Mouse (Mus musculus) lung, embryonic 15.5 days (tissue): ENCODE measurements around the gene Agrp. TPM values are rescaled to one million over a fixed set of nuclear protein-coding genes. Genes with fewer than 3 reads are reported as not detected.
A peak's percentile ranks its signal among the peaks of the same experiment; 100 is the strongest.

Source experiments
- ATAC-seq: fragments of 200-750 bp; cut with Nextera tagmentation; 2 replicates; pipeline ENCODE4 v1.8.0; 2017; ENCODE audit warnings: moderate number of reproducible peaks, borderline replicate concordance; ENCODE audit not compliant: low FRiP score, low TSS enrichment; ENCODE audit errors: extremely low read depth
- H3K27ac ChIP-seq: fragments of 300-500 bp; sonication (generic); 2 replicates; pipeline ENCODE4 v1.5.1; 2015; ENCODE audit warnings: moderate library complexity, mild to moderate bottlenecking, inconsistent platforms
- H3K27me3 ChIP-seq: fragments of 300-500 bp; sonication (generic); 2 replicates; pipeline ENCODE4 v1.6.1; 2015; ENCODE audit warnings: inconsistent platforms
- H3K36me3 ChIP-seq: fragments of 300-500 bp; sonication (generic); 2 replicates; pipeline ENCODE4 v1.6.1; 2015; ENCODE audit warnings: inconsistent platforms
- H3K4me1 ChIP-seq: fragments of 300-500 bp; sonication (generic); 2 replicates; pipeline ENCODE4 v1.6.1; 2015; ENCODE audit warnings: inconsistent platforms
- H3K4me2 ChIP-seq: fragments of 300-500 bp; sonication (generic); 2 replicates; pipeline ENCODE4 v1.6.1; 2015; ENCODE audit warnings: inconsistent platforms, mild to moderate bottlenecking, moderate library complexity
- H3K4me3 ChIP-seq: fragments of 300-500 bp; sonication (generic); 2 replicates; pipeline ENCODE4 v1.5.1; 2015; ENCODE audit warnings: mild to moderate bottlenecking, inconsistent platforms
- H3K9ac ChIP-seq: fragments of 300-500 bp; sonication (generic); 2 replicates; pipeline ENCODE4 v1.6.1; 2015; ENCODE audit warnings: inconsistent platforms
- H3K9me3 ChIP-seq: fragments of 300-500 bp; sonication (generic); 2 replicates; pipeline ENCODE4 v1.6.1; 2016; ENCODE audit warnings: inconsistent platforms
- WGBS: fragments of 180-500 bp; shearing (Covaris S2); methylation state at CpG from one replicate; pipeline ENCODE4 v1.1.7; 2015; 5-methylcytosine and 5-hydroxymethylcytosine counted together
- polyA plus RNA-seq: library from polyadenylated mRNA; unstranded; fragments of >200 nt; fragmentation: Nextera tagmentation; extraction: Ambion mirVana; gene quantifications from 2 replicates; pipeline ENCODE4 v1.2.1, GENCODE M21; 2015

The Agrp gene
- polyA plus RNA-seq, 1 experiment from 2014 or later: 0.79 TPM

DNA sequence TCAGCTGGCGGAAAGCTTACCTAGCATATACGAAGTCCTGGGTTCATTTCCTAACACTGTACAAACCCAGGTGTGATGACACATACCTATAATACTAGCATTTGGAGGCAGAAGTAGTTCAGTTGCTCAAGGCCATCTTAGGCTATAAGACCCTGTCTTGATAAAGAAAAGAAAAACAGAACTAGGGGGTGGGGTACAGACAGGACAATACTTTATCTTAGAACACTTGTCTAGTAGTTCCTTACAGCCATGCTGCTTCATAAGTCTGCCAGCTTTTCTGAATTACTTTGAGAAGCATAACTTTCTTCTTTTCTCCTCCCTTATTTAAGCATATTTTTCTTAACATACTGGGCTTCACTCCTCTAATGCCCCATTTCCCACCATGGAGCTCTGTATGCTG is 94.4 kb downstream of the Agrp start:
- Histone ChIP-seq H3K9ac (no peak overlapping the region), H3K27ac (no peak overlapping the region), H3K36me3 (peaks cover 15% of the 10 kb centered on the region), H3K27me3 (no peaks in the 10 kb centered on the region), H3K4me3 (no peak overlapping the region), H3K9me3 (no peaks in the 10 kb centered on the region), H3K4me2 (no peak overlapping the region), H3K4me1 (peaks cover 29% of the 10 kb centered on the region)
- ATAC-seq: no peak
- WGBS: 89% methylated on average over 2 of the region's 2 CpGs

DNA sequence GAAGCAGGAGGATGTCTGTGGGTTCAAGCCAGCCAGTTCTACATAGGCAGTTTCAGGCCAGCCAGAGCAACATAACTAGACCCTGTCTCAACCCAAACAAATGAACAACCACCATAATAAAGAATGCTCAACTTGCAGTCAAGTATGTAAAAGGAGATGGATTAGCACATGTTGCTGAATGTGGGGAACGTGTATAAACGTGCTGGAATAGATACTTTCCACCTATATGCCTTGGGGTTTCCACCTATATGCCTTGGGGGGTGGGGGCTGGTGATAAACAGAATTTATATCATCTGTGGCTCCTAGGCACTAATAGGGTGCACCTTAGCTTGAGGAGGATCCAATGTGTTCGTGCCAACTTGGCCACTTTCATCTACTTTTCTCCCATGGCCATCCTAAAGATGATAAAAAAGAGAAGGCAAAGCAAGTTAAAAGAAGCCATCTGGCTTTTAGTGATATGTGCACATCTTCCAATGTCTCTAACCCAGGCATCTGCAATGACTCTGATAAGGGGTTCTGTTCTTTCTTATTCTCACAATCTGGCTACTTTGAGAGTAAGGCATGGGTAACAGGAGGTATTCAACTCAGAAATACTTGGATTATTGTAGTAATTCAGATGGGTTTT is 95.0 kb downstream of the Agrp start:
- H3K27ac ChIP-seq: no peak overlapping the region
- H3K36me3 ChIP-seq: peaks cover 17% of the 10 kb centered on the region
- no peak overlapping the region for H3K9ac ChIP-seq
- no peak overlapping the region for H3K4me2 ChIP-seq
- 85% methylated on average over 3 of the region's 3 CpGs for WGBS
- peaks cover 29% of the 10 kb centered on the region for H3K4me1 ChIP-seq
- no peak for ATAC-seq
- no peak overlapping the region for H3K4me3 ChIP-seq
- no peaks in the 10 kb centered on the region for H3K27me3 ChIP-seq
- no peaks in the 10 kb centered on the region for H3K9me3 ChIP-seq

DNA sequence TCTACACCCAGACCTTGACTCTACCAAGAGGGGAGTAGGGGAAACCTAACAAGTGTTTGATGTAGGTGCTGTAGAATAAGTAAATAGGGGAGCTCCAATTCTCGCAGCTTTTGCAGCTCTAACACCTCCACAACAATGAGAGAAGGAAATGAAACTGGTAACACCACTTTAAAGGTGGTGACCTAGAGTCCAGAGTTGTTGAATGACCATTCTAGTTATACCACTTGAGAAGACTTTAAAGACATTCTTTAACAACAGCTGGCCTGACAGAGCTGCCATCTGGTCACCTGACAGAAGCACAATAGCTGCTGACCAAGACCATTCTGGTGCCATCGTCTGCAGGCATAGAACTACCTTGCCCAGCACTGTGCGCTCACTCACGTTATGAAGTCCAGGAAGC is 98.3 kb downstream of the Agrp start:
- WGBS: 75% methylated on average over 4 of the region's 4 CpGs
- Histone ChIP-seq H3K27ac (no peak overlapping the region), H3K4me3 (no peak overlapping the region), H3K36me3 (peaks cover 29% of the 10 kb centered on the region), H3K9me3 (no peaks in the 10 kb centered on the region), H3K4me2 (no peak overlapping the region), H3K27me3 (no peaks in the 10 kb centered on the region), H3K9ac (no peak overlapping the region), H3K4me1 (peaks cover 10% of the 10 kb centered on the region; the same call in 1 of the 2 replicates)
- no peak for ATAC-seq

DNA sequence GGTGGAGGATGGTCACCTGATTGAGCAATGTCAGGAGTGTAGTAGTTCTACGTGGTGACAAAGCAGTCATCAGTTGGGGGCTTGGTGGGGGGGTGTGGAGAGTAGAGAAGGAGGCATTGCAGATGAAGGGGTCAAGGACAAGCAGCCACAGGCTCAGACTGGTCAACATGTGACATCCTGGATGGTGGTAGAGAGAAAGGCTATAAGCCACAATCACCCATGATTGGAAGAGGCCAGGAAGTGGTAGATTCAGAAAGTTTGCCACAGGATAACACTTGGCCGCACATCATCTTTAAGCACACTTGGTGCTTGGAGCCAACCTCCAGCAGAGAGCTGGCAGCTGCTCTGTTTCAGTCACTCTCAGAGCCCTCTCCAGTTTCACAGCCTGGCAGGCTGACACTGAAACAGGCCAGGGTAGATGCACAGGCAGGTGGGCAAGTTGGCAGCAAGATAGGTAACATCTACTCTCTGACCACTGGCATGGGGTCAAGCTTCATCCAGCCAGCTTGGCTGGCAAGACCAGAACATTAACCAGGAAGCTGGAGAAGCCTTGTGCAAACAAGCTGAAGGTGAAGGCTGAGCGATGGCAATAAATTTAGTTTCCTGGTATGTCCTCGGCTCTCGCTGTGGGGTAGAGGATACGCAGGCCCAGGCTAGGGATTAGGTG is 100.0 kb downstream of the Agrp start:
- WGBS: 90% methylated on average over 6 of the region's 6 CpGs
- no peak for ATAC-seq
- Histone ChIP-seq H3K9ac (no peak overlapping the region), H3K27ac (no peak overlapping the region), H3K4me1 (peaks cover 24% of the 10 kb centered on the region), H3K27me3 (no peaks in the 10 kb centered on the region), H3K36me3 (peaks cover 29% of the 10 kb centered on the region), H3K4me2 (no peak overlapping the region), H3K9me3 (no peaks in the 10 kb centered on the region), H3K4me3 (no peak overlapping the region)

DNA sequence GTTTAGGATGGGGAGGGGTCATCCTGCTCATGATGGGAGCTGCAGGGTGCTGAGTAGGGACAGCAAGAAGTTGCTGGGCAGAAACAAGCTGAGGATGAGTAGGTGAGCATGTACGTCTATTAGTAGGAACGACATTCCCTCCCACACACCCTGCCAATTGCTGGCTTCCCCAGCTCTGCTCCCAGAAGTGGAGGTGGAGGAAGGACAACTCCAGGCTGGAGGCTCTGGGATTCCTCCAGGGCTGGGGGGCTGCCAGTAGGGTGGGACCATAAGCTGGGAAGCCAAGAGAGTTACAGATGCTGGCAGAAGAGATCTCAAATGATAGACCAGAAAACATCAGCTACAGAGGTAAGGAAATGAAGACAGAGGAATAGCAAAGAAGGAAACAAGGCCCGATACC is 100.6 kb downstream of the Agrp start:
- Histone ChIP-seq H3K4me3 (no peak overlapping the region), H3K36me3 (peaks cover 29% of the 10 kb centered on the region), H3K4me1 (peaks cover 25% of the 10 kb centered on the region), H3K27me3 (no peaks in the 10 kb centered on the region), H3K27ac (no peak overlapping the region), H3K9me3 (no peaks in the 10 kb centered on the region), H3K9ac (no peak overlapping the region), H3K4me2 (no peak overlapping the region)
- WGBS: 82% methylated on average over 3 of the region's 3 CpGs
- ATAC-seq: no peak

DNA sequence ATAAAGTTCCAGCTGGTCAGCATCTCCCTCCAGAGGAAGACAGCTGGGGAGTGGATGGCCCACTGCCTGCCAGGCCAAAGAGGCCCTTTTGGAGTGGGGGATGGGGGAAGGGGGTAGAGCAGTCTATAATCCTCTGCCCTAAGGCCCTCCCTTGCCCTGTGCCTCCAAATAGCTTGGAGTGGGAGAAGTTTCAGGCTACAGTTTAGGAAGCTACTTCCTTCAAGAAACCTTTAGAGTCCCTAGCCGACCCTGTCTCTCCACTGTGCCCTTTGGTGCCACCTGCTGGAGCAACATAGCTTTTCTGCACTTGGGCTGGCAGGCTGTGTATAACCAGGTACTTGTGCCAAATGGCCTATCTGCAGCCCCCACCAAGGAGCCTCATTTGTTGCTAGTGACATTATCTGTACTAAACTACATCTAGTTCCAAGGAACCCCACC is 103.3 kb downstream of the Agrp start:
- no peak overlapping the region for H3K4me2 ChIP-seq
- WGBS: 0% methylated on average over 1 of the region's 1 CpGs
- no peak overlapping the region for H3K9ac ChIP-seq

DNA sequence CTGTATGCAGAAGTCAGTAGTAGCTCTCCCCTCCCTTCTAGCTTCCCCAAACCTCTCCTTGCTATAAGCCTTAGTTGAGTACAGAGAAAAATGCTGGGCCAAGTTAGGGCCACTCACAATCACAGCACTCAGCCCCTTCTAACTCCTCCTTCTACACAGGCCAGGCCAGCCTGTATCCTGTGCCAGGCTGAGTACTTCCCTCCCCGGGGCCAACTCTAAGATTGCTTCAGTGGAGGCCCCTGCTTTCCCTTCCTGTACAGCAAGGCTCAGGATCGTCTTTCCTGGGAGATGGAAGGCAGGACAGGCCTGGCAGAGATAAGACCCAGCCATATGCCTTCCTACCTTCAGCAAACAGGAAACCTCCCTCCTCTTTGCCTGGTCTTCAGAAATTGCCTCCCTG is 103.8 kb downstream of the Agrp start:
- H3K9ac ChIP-seq: no peak overlapping the region
- peak; percentile 90 for ATAC-seq
- no peak overlapping the region for H3K4me2 ChIP-seq
- H3K27ac ChIP-seq: peak overlapping the region; percentile 93
- WGBS: 6% methylated on average over 2 of the region's 2 CpGs
- H3K36me3 ChIP-seq: peaks cover 28% of the 10 kb centered on the region
- no peak overlapping the region for H3K4me3 ChIP-seq
- peaks cover 25% of the 10 kb centered on the region for H3K4me1 ChIP-seq
- no peaks in the 10 kb centered on the region for H3K27me3 ChIP-seq
- H3K9me3 ChIP-seq: no peaks in the 10 kb centered on the region

More for the DNA sequence above, 103.3 kb downstream of the Agrp start:
- Histone ChIP-seq H3K36me3 (peaks cover 33% of the 10 kb centered on the region), H3K4me3 (no peak overlapping the region), H3K4me1 (peaks cover 25% of the 10 kb centered on the region), H3K27ac (peak overlapping the region; percentile 93), H3K27me3 (no peaks in the 10 kb centered on the region), H3K9me3 (no peaks in the 10 kb centered on the region)
- peak; percentile 93 for ATAC-seq

DNA sequence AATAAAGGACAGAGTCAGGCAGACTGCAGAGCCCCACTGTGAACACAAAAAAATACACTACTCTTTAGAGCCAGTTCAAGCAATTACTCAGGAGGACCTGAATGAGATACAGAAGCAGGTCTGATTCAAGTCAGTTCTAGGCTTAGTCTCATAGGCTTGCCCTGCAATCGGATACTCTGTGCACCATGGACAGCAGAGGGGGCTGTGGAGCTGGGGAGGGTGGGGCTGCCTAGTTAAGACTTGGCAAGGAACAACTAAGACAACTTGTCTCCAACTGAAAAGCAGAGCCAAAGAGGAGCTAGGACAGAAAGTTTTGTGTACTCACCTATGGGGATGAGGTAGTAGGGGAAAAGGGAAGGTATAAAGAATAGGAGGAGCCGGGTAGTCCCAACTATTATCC is 105.4 kb downstream of the Agrp start:
- Histone ChIP-seq H3K4me2 (no peak overlapping the region), H3K9ac (no peak overlapping the region), H3K4me1 (peaks cover 25% of the 10 kb centered on the region), H3K36me3 (peaks cover 19% of the 10 kb centered on the region; the same call in 1 of the 2 replicates), H3K27me3 (no peaks in the 10 kb centered on the region), H3K27ac (no peak overlapping the region), H3K9me3 (no peaks in the 10 kb centered on the region), H3K4me3 (no peak overlapping the region)
- no peak for ATAC-seq
- WGBS: 75% methylated on average over 2 of the region's 2 CpGs

DNA sequence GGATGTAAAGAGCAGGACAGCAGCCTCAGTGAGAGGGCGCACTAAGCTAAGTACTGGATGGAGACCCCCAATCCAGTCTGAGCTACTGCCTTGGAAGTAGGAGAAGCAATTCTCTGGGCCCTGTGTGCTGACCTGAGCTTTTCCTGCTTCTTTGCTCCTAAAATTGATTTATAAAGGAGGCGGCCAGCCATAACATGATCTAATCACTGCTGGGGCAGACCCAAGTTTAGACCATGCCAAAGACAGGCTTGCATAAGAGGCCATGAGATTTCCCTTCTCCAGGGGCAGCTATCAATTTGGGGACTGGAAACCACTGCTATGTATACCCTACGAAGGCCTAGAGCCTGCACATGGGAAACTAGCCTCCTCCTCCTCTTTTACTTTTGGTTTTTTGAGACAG is 107.9 kb downstream of the Agrp start:
- Histone ChIP-seq H3K4me1 (peaks cover 21% of the 10 kb centered on the region), H3K27me3 (no peaks in the 10 kb centered on the region), H3K27ac (no peak overlapping the region), H3K4me2 (no peak overlapping the region), H3K4me3 (no peak overlapping the region), H3K36me3 (peaks cover 18% of the 10 kb centered on the region), H3K9me3 (no peaks in the 10 kb centered on the region), H3K9ac (no peak overlapping the region)
- 87% methylated on average over 3 of the region's 3 CpGs for WGBS
- ATAC-seq: no peak

DNA sequence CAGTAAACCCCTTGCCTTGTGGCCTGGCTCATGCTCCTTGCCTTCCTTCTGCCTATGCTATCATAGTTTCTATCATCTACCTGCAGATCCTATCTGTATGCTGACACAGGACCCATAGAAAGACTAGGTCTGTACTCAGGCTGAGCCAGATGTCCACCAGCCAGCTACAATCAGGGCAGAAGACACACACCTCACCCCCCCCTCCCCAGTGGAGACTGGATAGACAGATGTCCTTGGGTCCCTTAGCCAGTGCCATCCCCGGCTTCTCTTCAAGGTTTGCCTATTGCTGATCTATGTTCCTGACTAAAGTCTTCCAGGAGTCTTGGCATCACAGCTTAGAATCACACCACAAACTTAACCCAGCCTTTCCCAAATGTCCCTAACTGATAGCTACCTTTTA is 109.0 kb downstream of the Agrp start:
- ATAC-seq: no peak
- Histone ChIP-seq H3K27ac (no peak overlapping the region), H3K9me3 (no peaks in the 10 kb centered on the region), H3K4me2 (no peak overlapping the region), H3K4me3 (no peak overlapping the region), H3K27me3 (no peaks in the 10 kb centered on the region), H3K9ac (no peak overlapping the region), H3K36me3 (peaks cover 20% of the 10 kb centered on the region), H3K4me1 (peaks cover 11% of the 10 kb centered on the region)
- WGBS: 96% methylated on average over 1 of the region's 1 CpGs

DNA sequence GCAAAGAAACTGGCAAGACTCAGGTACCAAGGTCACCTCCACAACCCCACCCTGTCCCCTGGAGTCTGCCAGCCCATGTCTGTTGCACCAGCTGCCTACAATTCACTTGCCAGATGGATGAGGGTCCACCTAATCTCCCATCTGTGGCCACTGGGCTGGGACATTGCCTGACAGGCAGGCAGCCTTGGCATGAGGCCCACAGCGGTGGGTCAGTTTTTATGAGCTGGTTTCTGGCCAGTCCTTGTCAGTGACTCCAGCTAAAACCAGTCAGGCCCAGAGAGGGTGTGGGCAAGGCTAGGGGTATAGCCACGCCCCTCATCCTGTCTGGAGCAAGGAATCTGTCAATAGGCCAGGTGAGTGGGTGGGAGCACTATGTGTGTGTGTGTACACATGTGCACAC is 110.1 kb downstream of the Agrp start:
- Histone ChIP-seq H3K36me3 (peaks cover 20% of the 10 kb centered on the region), H3K4me1 (0 out of 2 replicates have a peak, but pooled peaks cover 10% of the 10 kb centered on the region), H3K9ac (no peak overlapping the region), H3K4me3 (no peak overlapping the region), H3K9me3 (no peaks in the 10 kb centered on the region), H3K27me3 (no peaks in the 10 kb centered on the region), H3K27ac (no peak overlapping the region), H3K4me2 (no peak overlapping the region)
- no peak for ATAC-seq
- 66% methylated on average over 2 of the region's 2 CpGs for WGBS

DNA sequence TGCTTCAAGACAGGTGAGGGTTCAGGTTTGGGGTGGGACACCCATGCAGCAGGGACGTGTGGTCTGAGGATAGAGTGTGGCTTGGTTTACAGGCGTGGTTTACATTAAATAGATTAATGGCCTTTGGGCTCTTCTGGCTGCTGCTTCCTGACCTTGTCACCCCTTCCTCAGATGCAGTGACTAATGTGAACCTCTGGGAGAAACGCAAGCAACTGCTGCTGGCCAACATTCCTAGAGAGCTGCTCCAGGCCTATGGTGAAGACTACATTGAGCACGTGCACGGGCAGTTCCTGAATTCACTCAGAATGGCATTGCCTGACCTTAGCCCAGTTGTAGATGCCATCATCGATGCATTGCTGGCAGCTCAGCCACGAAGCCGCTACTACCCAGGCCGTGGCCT is 114.3 kb downstream of the Agrp start:
- Histone ChIP-seq H3K4me3 (no peak overlapping the region), H3K4me1 (peaks cover 46% of the 10 kb centered on the region), H3K27ac (no peak overlapping the region), H3K27me3 (no peaks in the 10 kb centered on the region), H3K9me3 (no peaks in the 10 kb centered on the region), H3K9ac (no peak overlapping the region), H3K4me2 (no peak overlapping the region), H3K36me3 (peaks cover 10% of the 10 kb centered on the region; the same call in 1 of the 2 replicates)
- ATAC-seq: no peak
- WGBS: 50% methylated on average over 9 of the region's 9 CpGs
